Mouse (Mus musculus) CH12.LX (cell line): ENCODE measurements at regions not wholly inside any gene's neighbourhood (a gene's known extent, or its start where the extent isn't known, plus 50 kb on each side); places are given as distances from the start of the nearest gene placed in this dataset.

Source experiments
- CTCF ChIP-seq, 2 experiments: IDR thresholded peaks in 1 of 2; conservative IDR thresholded peaks in 1 of 2; 2 replicates each; pipeline ENCODE4 v1.5.1; 2011 to 2012; ENCODE audit warnings: low read depth in 2 of 2, low read length in 2 of 2, improper control_type of control experiment in 1 of 2, inconsistent platforms in 1 of 2, mild to moderate bottlenecking in 1 of 2, moderate library complexity in 1 of 2
- EP300 ChIP-seq: IDR thresholded peaks from 2 replicates; pipeline ENCODE4 v1.6.1; 2011; ENCODE audit warnings: low read length, improper control_type of control experiment
- HCFC1 ChIP-seq: IDR thresholded peaks from 2 replicates; pipeline ENCODE4 v1.6.1; 2012; ENCODE audit warnings: low read depth, mild to moderate bottlenecking, inconsistent platforms, low read length, improper control_type of control experiment
- KAT2A ChIP-seq: IDR thresholded peaks from 2 replicates; pipeline ENCODE4 v1.6.1; 2012; ENCODE audit warnings: low read length, improper control_type of control experiment, inconsistent platforms; ENCODE audit not compliant: insufficient replicate concordance
- MEF2A ChIP-seq: IDR thresholded peaks from 2 replicates; pipeline ENCODE4 v1.6.1; 2014; ENCODE audit warnings: low read depth, mild to moderate bottlenecking, inconsistent platforms, low read length, improper control_type of control experiment, borderline replicate concordance
- NELFE ChIP-seq: IDR thresholded peaks from 2 replicates; pipeline ENCODE4 v1.6.1; 2011; ENCODE audit warnings: low read depth, low read length, improper control_type of control experiment
- POLR2A ChIP-seq: IDR thresholded peaks from 2 replicates; pipeline ENCODE4 v1.6.1; 2011; ENCODE audit warnings: low read depth, mild to moderate bottlenecking, improper control_type of control experiment, low read length
- POLR2AphosphoS2 ChIP-seq: IDR thresholded peaks from 2 replicates; pipeline ENCODE4 v1.6.1; 2011; ENCODE audit warnings: low read depth, low read length, improper control_type of control experiment
- RCOR1 ChIP-seq: conservative IDR thresholded peaks from 2 replicates; pipeline ENCODE4 v1.6.1; 2012; ENCODE audit warnings: low read depth, mild to moderate bottlenecking, inconsistent platforms, low read length, improper control_type of control experiment
- ZMIZ1 ChIP-seq: IDR thresholded peaks from 2 replicates; pipeline ENCODE4 v1.6.1; 2012; ENCODE audit warnings: low read depth, mild to moderate bottlenecking, inconsistent platforms, low read length, improper control_type of control experiment
- ZNF384 ChIP-seq: IDR thresholded peaks from 2 replicates; pipeline ENCODE4 v1.6.1; 2012; ENCODE audit warnings: low read depth, low read length, improper control_type of control experiment, inconsistent platforms

DNA sequence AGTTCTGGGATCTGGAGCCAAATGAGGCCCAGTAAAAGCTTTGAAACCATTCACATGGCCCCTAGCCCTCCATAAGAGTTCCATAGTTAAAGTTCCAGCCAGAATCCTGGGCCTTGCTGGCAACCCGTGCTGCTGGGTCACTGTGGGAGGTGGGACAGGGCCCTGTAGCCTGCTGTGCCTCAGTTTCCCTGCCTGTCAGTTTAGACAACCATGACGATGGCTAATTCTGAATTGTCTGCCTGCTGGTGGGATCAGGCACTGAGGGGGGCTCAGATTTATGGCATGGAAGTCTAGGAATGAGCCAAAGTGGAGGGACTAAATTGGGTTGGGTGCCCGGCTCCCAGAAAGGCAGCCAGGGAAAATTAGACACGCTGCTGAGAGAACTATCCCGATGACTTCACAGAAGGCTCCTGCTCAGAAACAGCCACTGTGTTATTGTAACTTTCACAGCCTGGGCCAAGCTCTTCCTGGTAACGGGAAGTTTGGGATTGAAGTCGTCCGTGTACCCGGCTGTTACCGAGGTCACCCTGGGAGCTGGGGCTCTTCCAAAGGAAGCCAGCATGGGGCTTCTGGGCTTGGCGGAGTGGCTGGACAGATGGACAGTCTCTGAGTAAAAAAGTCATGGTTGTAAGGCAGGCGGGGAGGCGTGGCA is 110.2 kb downstream of the Zfp36l1 start:
- TF ChIP-seq RCOR1, result no peak
- TF ChIP-seq ZNF384, result no peak
- TF ChIP-seq HCFC1, result no peak
- TF ChIP-seq MEF2A, result no peak
- TF ChIP-seq POLR2A, result 0 out of 2 replicates have a peak, but pooled peaks have one; percentile 22
- TF ChIP-seq EP300, result no peak
- no peak for TF ChIP-seq CTCF (conservative IDR thresholded peaks at IDR 0.05 in 1 of 2, IDR thresholded peaks at IDR 0.05 in 1 of 2; ENCODE audit: low read depth in 2 of 2, low read length in 2 of 2)
- TF ChIP-seq NELFE, result no peak
- TF ChIP-seq POLR2AphosphoS2, result no peak
- no peak for TF ChIP-seq ZMIZ1
- TF ChIP-seq KAT2A, result no peak
